Mouse (Mus musculus) limb, embryonic 11.5 days (tissue): Measurements from ENCODE around the gene Gm21983. TPM values are rescaled to one million over a fixed set of nuclear protein-coding genes. Genes with fewer than 3 reads are reported as not detected.
A peak's percentile ranks its signal among the peaks of the same experiment; 100 is the strongest.

ENCODE experiments used
- ATAC-seq: fragments of 200-750 bp; cut with Nextera tagmentation; 2 replicates; pipeline ENCODE4 v1.8.0; 2017; ENCODE audit warnings: low read depth; ENCODE audit not compliant: insufficient number of reproducible peaks, low FRiP score, low TSS enrichment
- DNase-seq: peaks from one replicate; pipeline ENCODE4 v3.0.0-alpha.2; 2015; ENCODE audit warnings: low spot score
- H3K27ac ChIP-seq: fragments of 300-500 bp; sonication (generic); replicated peaks from 2 replicates; pipeline ENCODE4 v1.5.1; 2014; ENCODE audit warnings: low read depth, mild to moderate bottlenecking, low read length
- H3K27me3 ChIP-seq: fragments of 300-500 bp; sonication (generic); 2 replicates; pipeline ENCODE4 v1.6.1; 2014; ENCODE audit warnings: mild to moderate bottlenecking, low read length, mixed read lengths; ENCODE audit not compliant: control insufficient read depth, insufficient read depth
- H3K36me3 ChIP-seq: fragments of 300-500 bp; sonication (generic); 2 replicates; pipeline ENCODE4 v1.6.1; 2014; ENCODE audit warnings: mild to moderate bottlenecking, low read length, moderate library complexity, mixed read lengths; ENCODE audit not compliant: control insufficient read depth, insufficient read depth
- H3K4me1 ChIP-seq: fragments of 300-500 bp; sonication (generic); 2 replicates; pipeline ENCODE4 v1.6.1; 2014; ENCODE audit warnings: low read length, mixed read lengths; ENCODE audit not compliant: control insufficient read depth, insufficient read depth
- H3K4me2 ChIP-seq: fragments of 300-500 bp; sonication (generic); 2 replicates; pipeline ENCODE4 v1.6.1; 2014; ENCODE audit warnings: low read depth, mild to moderate bottlenecking, moderate library complexity; ENCODE audit not compliant: severe bottlenecking
- H3K4me3 ChIP-seq: fragments of 300-500 bp; sonication (generic); 2 replicates; pipeline ENCODE4 v1.5.1; 2014; ENCODE audit warnings: low read depth, low read length
- H3K9ac ChIP-seq: fragments of 300-500 bp; sonication (generic); 2 replicates; pipeline ENCODE4 v1.6.1; 2014; ENCODE audit warnings: mild to moderate bottlenecking, low read length
- H3K9me3 ChIP-seq: fragments of 300-500 bp; sonication (generic); 2 replicates; pipeline ENCODE4 v1.6.1; 2016; ENCODE audit warnings: low read length; ENCODE audit not compliant: control insufficient read depth
- WGBS: fragments of 180-500 bp; shearing (Covaris S2); extraction: QIAGEN DNeasy Blood & Tissue Kit; methylation state at CpG from one replicate; pipeline ENCODE4 v1.1.7; 2014; 5-methylcytosine and 5-hydroxymethylcytosine counted together
- polyA plus RNA-seq: library from polyadenylated mRNA; unstranded; fragments of >200 nt; fragmentation: Nextera tagmentation; extraction: Ambion mirVana; gene quantifications from 2 replicates; pipeline ENCODE4 v1.2.1, GENCODE M21; 2014

Gm21983 gene
- polyA plus RNA-seq, 1 experiment from 2014 or later: not detected

- Histone ChIP-seq H3K9ac (peak overlapping the region; percentile 30; the same call in 1 of the 2 replicates), H3K4me1 (peaks cover 23% of the 10 kb centered on the region), H3K27me3 (no peaks in the 10 kb centered on the region), H3K9me3 (no peaks in the 10 kb centered on the region), H3K27ac (0 out of 2 replicates have a peak overlapping the region, but pooled peaks have one; percentile 36), H3K36me3 (peaks cover 8% of the 10 kb centered on the region; the same call in 1 of the 2 replicates), H3K4me2 (peak overlapping the region; percentile 70), H3K4me3 (peak overlapping the region; percentile 73; the same call in 1 of the 2 replicates)
- WGBS: 81% methylated on average over 11 of the region's 11 CpGs
- ATAC-seq (no peak), DNase-seq (no peak)
These were observed 13.3 kb downstream of the Gm21983 start for GRCm38 (mm10) chr7:27167475-27168094.

GRCm38 (mm10) chr7:27166614-27167474, 14.0 kb downstream of the Gm21983 start, which contains the start of gene Egln2:
TSS of gene Egln2 (minus strand) at chr7:27166802.
- Histone ChIP-seq H3K4me3 (peak within 1 kb of the TSS; percentile 73), H3K36me3 (peaks cover 8% of the 10 kb centered on the region), H3K27me3 (no peaks in the 10 kb centered on the region), H3K9ac (peak within 1 kb of the TSS; percentile 87), H3K4me1 (peaks cover 23% of the 10 kb centered on the region), H3K9me3 (no peaks in the 10 kb centered on the region), H3K4me2 (peak within 1 kb of the TSS; percentile 70), H3K27ac (peak within 1 kb of the TSS; percentile 92)
- ATAC-seq (peak; percentile 71), DNase-seq (peak; percentile 95)
- WGBS: 2% methylated on average over 53 of the region's 61 CpGs

- 0% methylated on average over 21 of the region's 43 CpGs for WGBS
- Histone ChIP-seq H3K4me2 (peak overlapping the region; percentile 70), H3K36me3 (peaks cover 8% of the 10 kb centered on the region), H3K27ac (peak overlapping the region; percentile 92), H3K9ac (peak overlapping the region; percentile 87), H3K4me3 (peak overlapping the region; percentile 73), H3K9me3 (no peaks in the 10 kb centered on the region), H3K27me3 (no peaks in the 10 kb centered on the region), H3K4me1 (peaks cover 26% of the 10 kb centered on the region)
- DNase-seq (peak; percentile 87), ATAC-seq (peak; percentile 78)
These were observed 14.7 kb downstream of the Gm21983 start for GRCm38 (mm10) chr7:27166229-27166613.

- ATAC-seq (no peak), DNase-seq (no peak)
- 4% methylated on average over 8 of the region's 8 CpGs for WGBS
- Histone ChIP-seq H3K9ac (peak overlapping the region; percentile 87), H3K4me2 (peak overlapping the region; percentile 70), H3K9me3 (no peaks in the 10 kb centered on the region), H3K4me1 (peaks cover 26% of the 10 kb centered on the region), H3K27ac (peak overlapping the region; percentile 92), H3K36me3 (peaks cover 8% of the 10 kb centered on the region), H3K27me3 (no peaks in the 10 kb centered on the region), H3K4me3 (peak overlapping the region; percentile 73)
These were observed 15.2 kb downstream of the Gm21983 start for GRCm38 (mm10) chr7:27165696-27166095.

GRCm38 (mm10) chr7:27165007-27165655, 15.8 kb downstream of the Gm21983 start:
- no peaks in the 10 kb centered on the region for H3K27me3 ChIP-seq
- H3K9me3 ChIP-seq: no peaks in the 10 kb centered on the region
- H3K9ac ChIP-seq: peak overlapping the region; percentile 87
- 0 out of 2 replicates have a peak overlapping the region, but pooled peaks have one; percentile 92 for H3K27ac ChIP-seq
- H3K4me1 ChIP-seq: peaks cover 26% of the 10 kb centered on the region
- peak overlapping the region; percentile 70 for H3K4me2 ChIP-seq
- H3K4me3 ChIP-seq: peak overlapping the region; percentile 73
- no peak for DNase-seq
- ATAC-seq: no peak
- H3K36me3 ChIP-seq: peaks cover 8% of the 10 kb centered on the region
- 71% methylated on average over 23 of the region's 23 CpGs for WGBS

GRCm38 (mm10) chr7:27164112-27164947, 16.6 kb downstream of the Gm21983 start:
- Histone ChIP-seq H3K4me3 (peak overlapping the region; percentile 11; the same call in 1 of the 2 replicates), H3K9ac (0 out of 2 replicates have a peak overlapping the region, but pooled peaks have one; percentile 18), H3K4me2 (peak overlapping the region; percentile 70), H3K36me3 (peaks cover 8% of the 10 kb centered on the region), H3K27ac (no peak overlapping the region), H3K27me3 (no peaks in the 10 kb centered on the region), H3K4me1 (peaks cover 26% of the 10 kb centered on the region), H3K9me3 (no peaks in the 10 kb centered on the region)
- 83% methylated on average over 33 of the region's 33 CpGs for WGBS
- ATAC-seq (no peak), DNase-seq (no peak)

GRCm38 (mm10) chr7:27163450-27163805, 17.5 kb downstream of the Gm21983 start:
- ATAC-seq: no peak
- H3K36me3 ChIP-seq: peaks cover 9% of the 10 kb centered on the region
- no peak for DNase-seq

More at GRCm38 (mm10) chr7:27163450-27163805, 17.5 kb downstream of the Gm21983 start:
- Histone ChIP-seq H3K9ac (no peak overlapping the region), H3K9me3 (no peaks in the 10 kb centered on the region), H3K27me3 (no peaks in the 10 kb centered on the region), H3K27ac (no peak overlapping the region), H3K4me1 (peaks cover 26% of the 10 kb centered on the region), H3K4me3 (no peak overlapping the region), H3K4me2 (no peak overlapping the region)
- 84% methylated on average over 5 of the region's 5 CpGs for WGBS
